Mouse (Mus musculus) midbrain, embryonic 16.5 days (tissue): ENCODE data around the gene Ikzf3. TPM values are rescaled to one million over a fixed set of nuclear protein-coding genes. Genes with fewer than 3 reads are reported as not detected.
A peak's percentile ranks its signal among the peaks of the same experiment; 100 is the strongest.

Experiments used
- ATAC-seq: fragments of 200-750 bp; cut with Nextera tagmentation; 2 replicates; pipeline ENCODE4 v1.8.0; 2017; ENCODE audit warnings: moderate TSS enrichment
- H3K27ac ChIP-seq: fragments of 300-500 bp; sonication (generic); 2 replicates; pipeline ENCODE4 v1.5.1; 2014; ENCODE audit warnings: mild to moderate bottlenecking, low read length, mixed read lengths
- H3K27me3 ChIP-seq: fragments of 300-500 bp; sonication (generic); 2 replicates; pipeline ENCODE4 v1.6.1; 2014; ENCODE audit warnings: low read depth, low read length, mixed read lengths; ENCODE audit not compliant: control insufficient read depth, insufficient read depth
- H3K36me3 ChIP-seq: fragments of 300-500 bp; sonication (generic); 2 replicates; pipeline ENCODE4 v1.6.1; 2014; ENCODE audit warnings: mild to moderate bottlenecking, low read length, moderate library complexity, mixed read lengths; ENCODE audit not compliant: control insufficient read depth, insufficient read depth
- H3K4me1 ChIP-seq: fragments of 300-500 bp; sonication (generic); 2 replicates; pipeline ENCODE4 v1.6.1; 2014; ENCODE audit warnings: mild to moderate bottlenecking, low read length, mixed read lengths; ENCODE audit not compliant: control insufficient read depth, insufficient read depth
- H3K4me2 ChIP-seq: fragments of 300-500 bp; sonication (generic); 2 replicates; pipeline ENCODE4 v1.6.1; 2014; ENCODE audit warnings: mild to moderate bottlenecking, low read length, mixed read lengths
- H3K4me3 ChIP-seq: fragments of 300-500 bp; sonication (generic); 2 replicates; pipeline ENCODE4 v1.5.1; 2014; ENCODE audit warnings: low read depth, mild to moderate bottlenecking, low read length, moderate library complexity, mixed read lengths
- H3K9ac ChIP-seq: fragments of 300-500 bp; sonication (generic); 2 replicates; pipeline ENCODE4 v1.6.1; 2014; ENCODE audit warnings: low read depth, low read length, mixed read lengths
- H3K9me3 ChIP-seq: fragments of 300-500 bp; sonication (generic); replicated peaks from 2 replicates; pipeline ENCODE4 v1.6.1; 2014; ENCODE audit warnings: mild to moderate bottlenecking, low read length, mixed read lengths; ENCODE audit not compliant: control insufficient read depth, poor library complexity, severe bottlenecking
- WGBS: fragments of 180-500 bp; shearing (Covaris S2); extraction: QIAGEN DNeasy Blood & Tissue Kit; methylation state at CpG from one replicate; pipeline ENCODE4 v1.1.7; 2014; 5-methylcytosine and 5-hydroxymethylcytosine counted together
- polyA plus RNA-seq: library from polyadenylated mRNA; unstranded; fragments of >200 nt; fragmentation: Nextera tagmentation; extraction: Ambion mirVana; gene quantifications from 2 replicates; pipeline ENCODE4 v1.2.1, GENCODE M21; 2015

The Ikzf3 gene
- not detected in 2 replicates for polyA plus RNA-seq

GRCm38 (mm10) chr11:98545711-98546231, at the start of gene Ikzf3:
Gene Ikzf3, minus strand, starts transcription at chr11:98546031.
- Histone ChIP-seq H3K4me3 (peak within 1 kb of the TSS; percentile 52), H3K27me3 (peaks cover 60% of the 10 kb centered on the region), H3K4me2 (peak within 1 kb of the TSS; percentile 98), H3K27ac (no peak within 1 kb of the TSS), H3K9me3 (no peaks in the 10 kb centered on the region), H3K36me3 (no peaks in the 10 kb centered on the region), H3K4me1 (peaks cover 13% of the 10 kb centered on the region), H3K9ac (peak within 1 kb of the TSS; percentile 62)
- no peak for ATAC-seq
- WGBS, result under 1% methylated on average over 51 of the region's 58 CpGs

- Histone ChIP-seq H3K27me3 (peaks cover 5% of the 10 kb centered on the region), H3K27ac (no peak overlapping the region), H3K9ac (no peak overlapping the region), H3K4me3 (no peak overlapping the region), H3K4me2 (no peak overlapping the region), H3K9me3 (no peaks in the 10 kb centered on the region), H3K36me3 (no peaks in the 10 kb centered on the region), H3K4me1 (no peaks in the 10 kb centered on the region)
- no peak for ATAC-seq
- 70% methylated on average over 10 of the region's 10 CpGs for WGBS
These were observed 49.6 kb upstream of the Ikzf3 start for GRCm38 (mm10) chr11:98595473-98595872.

- Histone ChIP-seq H3K9me3 (no peaks in the 10 kb centered on the region), H3K36me3 (no peaks in the 10 kb centered on the region), H3K9ac (no peak overlapping the region), H3K4me1 (no peaks in the 10 kb centered on the region), H3K4me3 (no peak overlapping the region), H3K4me2 (no peak overlapping the region), H3K27ac (no peak overlapping the region), H3K27me3 (peaks cover 5% of the 10 kb centered on the region)
- no peak for ATAC-seq
- WGBS, result 77% methylated on average over 6 of the region's 6 CpGs
These were observed 49.2 kb upstream of the Ikzf3 start for GRCm38 (mm10) chr11:98595021-98595420.

GRCm38 (mm10) chr11:98590548-98591445, 45.0 kb upstream of the Ikzf3 start:
- 75% methylated on average over 19 of the region's 19 CpGs for WGBS

GRCm38 (mm10) chr11:98589306-98589705, 43.5 kb upstream of the Ikzf3 start:
- ATAC-seq, result no peak
- H3K27me3 ChIP-seq, result no peaks in the 10 kb centered on the region; the same call in 1 of the 2 replicates
- H3K4me1 ChIP-seq, result peaks cover 27% of the 10 kb centered on the region
- no peak overlapping the region for H3K4me2 ChIP-seq
- no peak overlapping the region for H3K4me3 ChIP-seq
- no peak overlapping the region for H3K9ac ChIP-seq
- H3K36me3 ChIP-seq, result no peaks in the 10 kb centered on the region
- 90% methylated on average over 8 of the region's 8 CpGs for WGBS
- no peaks in the 10 kb centered on the region for H3K9me3 ChIP-seq
- no peak overlapping the region for H3K27ac ChIP-seq

More at GRCm38 (mm10) chr11:98590548-98591445, 45.0 kb upstream of the Ikzf3 start:
- ATAC-seq, result no peak
- Histone ChIP-seq H3K9me3 (no peaks in the 10 kb centered on the region), H3K4me2 (no peak overlapping the region), H3K9ac (no peak overlapping the region), H3K36me3 (no peaks in the 10 kb centered on the region), H3K27ac (no peak overlapping the region), H3K4me3 (no peak overlapping the region), H3K27me3 (no peaks in the 10 kb centered on the region; the same call in 1 of the 2 replicates), H3K4me1 (peaks cover 17% of the 10 kb centered on the region)

GRCm38 (mm10) chr11:98588833-98589281, 43.0 kb upstream of the Ikzf3 start:
- Histone ChIP-seq H3K27ac (no peak overlapping the region), H3K4me3 (no peak overlapping the region)
- no peak for ATAC-seq

GRCm38 (mm10) chr11:98587684-98588546, 42.1 kb upstream of the Ikzf3 start:
- peaks cover under 1% of the 10 kb centered on the region; the same call in 1 of the 2 replicates for H3K36me3 ChIP-seq
- H3K27ac ChIP-seq, result peak overlapping the region; percentile 72
- no peaks in the 10 kb centered on the region for H3K9me3 ChIP-seq
- H3K9ac ChIP-seq, result peak overlapping the region; percentile 82
- peak; percentile 30; the same call in 1 of the 2 replicates for ATAC-seq
- WGBS, result 5% methylated on average over 20 of the region's 20 CpGs
- H3K27me3 ChIP-seq, result no peaks in the 10 kb centered on the region; the same call in 1 of the 2 replicates
- H3K4me1 ChIP-seq, result peaks cover 27% of the 10 kb centered on the region
- H3K4me3 ChIP-seq, result peak overlapping the region; percentile 76
- H3K4me2 ChIP-seq, result peak overlapping the region; percentile 94

More at GRCm38 (mm10) chr11:98588833-98589281, 43.0 kb upstream of the Ikzf3 start:
- Histone ChIP-seq H3K4me1 (peaks cover 27% of the 10 kb centered on the region), H3K4me2 (peak overlapping the region; percentile 94), H3K27me3 (no peaks in the 10 kb centered on the region; the same call in 1 of the 2 replicates), H3K9ac (no peak overlapping the region), H3K9me3 (no peaks in the 10 kb centered on the region), H3K36me3 (no peaks in the 10 kb centered on the region)
- WGBS, result 77% methylated on average over 6 of the region's 6 CpGs

- Histone ChIP-seq H3K4me1 (peaks cover 27% of the 10 kb centered on the region), H3K36me3 (peaks cover 8% of the 10 kb centered on the region), H3K4me3 (peak within 1 kb of the TSS; percentile 76), H3K9me3 (no peaks in the 10 kb centered on the region), H3K27ac (peak within 1 kb of the TSS; percentile 82), H3K4me2 (peak within 1 kb of the TSS; percentile 94), H3K9ac (peak within 1 kb of the TSS; percentile 82), H3K27me3 (no peaks in the 10 kb centered on the region)
- under 1% methylated on average over 49 of the region's 49 CpGs for WGBS
- peak; percentile 95 for ATAC-seq
These were observed 41.2 kb upstream of the Ikzf3 start, which contains the start of gene Ormdl3 for GRCm38 (mm10) chr11:98586892-98587563. Gene Ormdl3, minus strand, starts transcription at chr11:98587368.
